Mouse (Mus musculus): ENCODE measurements around the gene Cacna1i. TPM values are rescaled to one million over a fixed set of nuclear protein-coding genes. Genes with fewer than 3 reads are reported as not detected.

The Cacna1i gene
- polyA plus RNA-seq, 1 experiment = not detected

DNA sequence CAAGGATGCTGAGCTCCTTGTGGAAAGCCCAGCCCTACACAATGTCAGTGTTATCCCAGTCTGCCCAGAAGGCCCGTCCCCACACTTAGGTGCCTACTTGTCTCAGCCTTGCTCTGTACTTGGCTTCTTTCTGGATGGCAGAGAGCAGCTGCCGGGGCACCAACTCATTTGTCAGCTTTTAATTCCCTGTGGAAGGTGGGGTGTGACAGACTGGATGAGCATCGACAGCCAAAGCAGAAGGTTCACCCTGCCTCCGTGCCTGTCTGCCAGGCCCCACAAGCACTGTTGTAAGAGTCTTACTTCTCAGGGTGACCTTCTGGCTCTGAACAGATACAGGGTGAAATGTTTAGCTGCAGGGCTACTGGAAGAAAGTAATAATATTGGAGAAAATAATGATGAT lies 128.1 kb downstream of the Cacna1i start:
- Histone ChIP-seq H3K27me3 (replicated peaks) (peaks cover 75% of the 10 kb centered on the region), H3K4me1 (peaks cover 5% of the 10 kb centered on the region; the same call in 1 of the 2 replicates), H3K36me3 (replicated peaks; ENCODE audit: low read length) (no peaks in the 10 kb centered on the region), H3K4me3 (replicated peaks) (no peak overlapping the region), H3K9me3 (no peaks in the 10 kb centered on the region)
- TF ChIP-seq FLI1 (IDR thresholded peaks at IDR 0.05; ENCODE audit: low read length) (no peak), GATA1 (IDR thresholded peaks at IDR 0.05; ENCODE audit: borderline replicate concordance, low read length) (no peak)

GRCm38 (mm10) chr15:80417066-80417465 lies 130.0 kb downstream of the Cacna1i start:
- Histone ChIP-seq H3K4me3 (replicated peaks) (no peak overlapping the region), H3K36me3 (replicated peaks; ENCODE audit: low read length) (no peaks in the 10 kb centered on the region), H3K4me1 (peaks cover 5% of the 10 kb centered on the region; the same call in 1 of the 2 replicates), H3K9me3 (no peaks in the 10 kb centered on the region), H3K27me3 (replicated peaks) (peaks cover 72% of the 10 kb centered on the region)
- no peak for TF ChIP-seq GATA1 (IDR thresholded peaks at IDR 0.05; ENCODE audit: borderline replicate concordance, low read length)
- TF ChIP-seq FLI1 (IDR thresholded peaks at IDR 0.05; ENCODE audit: low read length) = no peak

- H3K36me3 ChIP-seq (replicated peaks; ENCODE audit: low read length) = no peaks in the 10 kb centered on the region
Measured at GRCm38 (mm10) chr15:80418146-80418545, 131.1 kb downstream of the Cacna1i start.

DNA sequence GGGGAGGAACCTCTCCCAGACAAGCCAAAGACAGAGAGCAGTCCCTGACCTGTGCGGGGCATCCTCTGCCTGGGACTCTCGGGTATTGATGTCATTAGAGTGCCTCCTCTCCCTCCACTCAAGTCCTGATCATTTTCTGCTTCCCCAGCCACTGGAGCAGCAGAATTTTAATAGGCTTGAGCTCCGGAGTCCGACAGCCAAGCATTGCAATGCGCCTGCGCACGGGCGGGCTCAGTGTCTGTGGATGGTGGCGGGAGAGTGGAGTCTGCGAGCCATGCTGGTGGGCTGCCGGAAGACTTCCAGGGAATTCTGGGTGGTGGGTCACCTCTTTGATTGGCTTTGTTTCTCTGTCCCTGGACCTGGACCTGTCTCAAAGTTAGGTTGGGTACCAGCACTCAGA lies 143.3 kb downstream of the Cacna1i start:
- H3K27me3 ChIP-seq (replicated peaks) = peaks cover 59% of the 10 kb centered on the region
- TF ChIP-seq FLI1 (IDR thresholded peaks at IDR 0.05; ENCODE audit: low read length) (no peak), GATA1 (IDR thresholded peaks at IDR 0.05; ENCODE audit: borderline replicate concordance, low read length) (no peak)
- no peak overlapping the region for H3K4me3 ChIP-seq (replicated peaks)

More at GRCm38 (mm10) chr15:80418146-80418545, 131.1 kb downstream of the Cacna1i start:
- Histone ChIP-seq H3K4me1 (peaks cover 5% of the 10 kb centered on the region; the same call in 1 of the 2 replicates), H3K9me3 (no peaks in the 10 kb centered on the region), H3K4me3 (replicated peaks) (no peak overlapping the region), H3K27me3 (replicated peaks) (peaks cover 71% of the 10 kb centered on the region)
- no peak for TF ChIP-seq FLI1 (IDR thresholded peaks at IDR 0.05; ENCODE audit: low read length)
- no peak for TF ChIP-seq GATA1 (IDR thresholded peaks at IDR 0.05; ENCODE audit: borderline replicate concordance, low read length)

GRCm38 (mm10) chr15:80436961-80437360 lies 149.9 kb downstream of the Cacna1i start:
- no peak for TF ChIP-seq GATA1 (IDR thresholded peaks at IDR 0.05; ENCODE audit: borderline replicate concordance, low read length)
- no peak for TF ChIP-seq FLI1 (IDR thresholded peaks at IDR 0.05; ENCODE audit: low read length)
- Histone ChIP-seq H3K9me3 (no peaks in the 10 kb centered on the region), H3K27me3 (replicated peaks) (peaks cover 71% of the 10 kb centered on the region), H3K4me1 (no peaks in the 10 kb centered on the region), H3K36me3 (replicated peaks; ENCODE audit: low read length) (no peaks in the 10 kb centered on the region), H3K4me3 (replicated peaks) (no peak overlapping the region)

More for the DNA sequence above, 143.3 kb downstream of the Cacna1i start:
- Histone ChIP-seq H3K9me3 (no peaks in the 10 kb centered on the region), H3K36me3 (replicated peaks; ENCODE audit: low read length) (no peaks in the 10 kb centered on the region), H3K4me1 (no peaks in the 10 kb centered on the region)

DNA sequence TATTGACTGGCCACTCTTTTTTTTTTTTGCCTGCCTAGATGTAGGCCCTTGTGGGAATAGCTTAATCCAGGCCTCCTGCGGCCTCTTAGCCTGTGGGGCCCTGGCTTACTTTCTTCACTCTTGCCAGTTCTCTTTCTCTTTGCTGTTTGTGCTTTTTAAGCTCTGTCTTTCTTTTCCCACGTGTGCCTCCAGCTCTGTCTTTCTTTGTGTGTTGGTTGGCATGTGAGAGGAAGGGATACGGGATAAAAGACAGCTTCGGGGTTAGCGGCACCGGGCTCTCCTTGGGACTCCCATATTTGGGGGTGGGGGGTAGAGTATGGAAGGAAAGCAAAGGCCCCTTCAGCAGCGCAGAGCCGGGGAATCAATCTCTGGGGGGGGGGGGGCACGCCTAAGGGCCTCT lies 151.0 kb downstream of the Cacna1i start:
- TF ChIP-seq GATA1 (IDR thresholded peaks at IDR 0.05; ENCODE audit: borderline replicate concordance, low read length) (no peak), FLI1 (IDR thresholded peaks at IDR 0.05; ENCODE audit: low read length) (no peak)
- Histone ChIP-seq H3K4me1 (no peaks in the 10 kb centered on the region), H3K36me3 (replicated peaks; ENCODE audit: low read length) (no peaks in the 10 kb centered on the region), H3K9me3 (no peaks in the 10 kb centered on the region), H3K4me3 (replicated peaks) (no peak overlapping the region), H3K27me3 (replicated peaks) (peaks cover 65% of the 10 kb centered on the region)

DNA sequence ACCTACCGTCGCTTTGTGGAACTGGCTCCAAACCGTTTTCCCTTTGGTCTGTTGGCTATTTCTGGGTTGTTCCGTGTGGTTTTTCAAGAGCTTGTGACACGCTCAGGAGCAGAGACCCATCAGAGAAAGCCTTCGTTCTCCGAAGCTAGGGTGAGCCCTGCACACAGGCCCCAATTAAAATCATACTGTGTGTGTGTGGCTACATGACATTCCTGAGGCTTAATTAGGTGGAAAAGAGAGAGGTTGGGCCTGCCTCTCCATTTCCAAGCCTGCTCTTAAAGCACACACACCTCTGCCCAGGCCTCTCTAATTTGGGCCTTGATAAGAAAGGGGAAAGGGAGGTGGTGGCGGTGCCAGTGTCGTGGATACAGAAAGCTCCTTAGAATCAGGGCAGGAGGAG lies 151.4 kb downstream of the Cacna1i start:
- H3K4me3 ChIP-seq (replicated peaks) = no peak overlapping the region
- H3K36me3 ChIP-seq (replicated peaks; ENCODE audit: low read length) = no peaks in the 10 kb centered on the region
- no peaks in the 10 kb centered on the region for H3K4me1 ChIP-seq
- H3K27me3 ChIP-seq (replicated peaks) = peaks cover 67% of the 10 kb centered on the region
- no peaks in the 10 kb centered on the region for H3K9me3 ChIP-seq
- no peak for TF ChIP-seq FLI1 (IDR thresholded peaks at IDR 0.05; ENCODE audit: low read length)
- no peak for TF ChIP-seq GATA1 (IDR thresholded peaks at IDR 0.05; ENCODE audit: borderline replicate concordance, low read length)

GRCm38 (mm10) chr15:80440195-80440594 lies 153.2 kb downstream of the Cacna1i start:
- H3K4me1 ChIP-seq = no peaks in the 10 kb centered on the region
- H3K9me3 ChIP-seq = no peaks in the 10 kb centered on the region
- peaks cover 60% of the 10 kb centered on the region for H3K27me3 ChIP-seq (replicated peaks)
- TF ChIP-seq GATA1 (IDR thresholded peaks at IDR 0.05; ENCODE audit: borderline replicate concordance, low read length) (no peak), FLI1 (IDR thresholded peaks at IDR 0.05; ENCODE audit: low read length) (no peak)
- no peaks in the 10 kb centered on the region for H3K36me3 ChIP-seq (replicated peaks; ENCODE audit: low read length)
- no peak overlapping the region for H3K4me3 ChIP-seq (replicated peaks)

- Histone ChIP-seq H3K4me3 (replicated peaks) (no peak overlapping the region), H3K36me3 (replicated peaks; ENCODE audit: low read length) (no peaks in the 10 kb centered on the region), H3K9me3 (peaks cover 13% of the 10 kb centered on the region), H3K4me1 (no peaks in the 10 kb centered on the region), H3K27me3 (replicated peaks) (peaks cover 30% of the 10 kb centered on the region)
- TF ChIP-seq GATA1 (IDR thresholded peaks at IDR 0.05; ENCODE audit: borderline replicate concordance, low read length) = no peak
- no peak for TF ChIP-seq FLI1 (IDR thresholded peaks at IDR 0.05; ENCODE audit: low read length)
Measured at GRCm38 (mm10) chr15:80445956-80446687, 159.1 kb downstream of the Cacna1i start.

Other genes with a start within 250 kb of the Cacna1i start
- 113 and 163 TPM in 2 replicates for gene Syngr1, start 195.9 kb upstream of the Cacna1i start, polyA plus RNA-seq (2012; ENCODE audit: insufficient read depth, low replicate concordance)
- gene Rpl3, start 195.4 kb upstream of the Cacna1i start, polyA plus RNA-seq (2012; ENCODE audit: insufficient read depth, low replicate concordance) = 145 and 190 TPM in 2 replicates
- 9.9 and 10.9 TPM in 2 replicates for gene Tab1, start 154.1 kb upstream of the Cacna1i start, polyA plus RNA-seq (2012; ENCODE audit: insufficient read depth, low replicate concordance)
- not detected in 2 replicates for gene Mgat3, start 113.5 kb upstream of the Cacna1i start, polyA plus RNA-seq (2012; ENCODE audit: insufficient read depth, low replicate concordance)
- gene Mief1, start 53.2 kb upstream of the Cacna1i start, polyA plus RNA-seq (2012; ENCODE audit: insufficient read depth, low replicate concordance) = 13.5 and 36.4 TPM in 2 replicates
- gene AC140267.1, start 51.4 kb upstream of the Cacna1i start, polyA plus RNA-seq (2012; ENCODE audit: insufficient read depth, low replicate concordance) = 6.2 TPM in 1 of 2 replicates, not detected in the other
- gene Atf4, start 32.1 kb upstream of the Cacna1i start, polyA plus RNA-seq (2012; ENCODE audit: insufficient read depth, low replicate concordance) = 278 and 483 TPM in 2 replicates
- 19.7 and 57.2 TPM in 2 replicates for gene Rps19bp1, start 22.9 kb upstream of the Cacna1i start, polyA plus RNA-seq (2012; ENCODE audit: insufficient read depth, low replicate concordance)